Mouse (Mus musculus): ENCODE measurements around the gene Phospho1. TPM values are rescaled to one million over a fixed set of nuclear protein-coding genes. Genes with fewer than 3 reads are reported as not detected.
A peak's percentile ranks its signal among the peaks of the same experiment; 100 is the strongest.
"Not testable (repeated sequence)": the region's sequence is repeated elsewhere in the genome, so short reads cannot be mapped to it uniquely, and the experiment has no call there.

The Phospho1 gene
- polyA plus RNA-seq, 1 experiment from 2014 or later, result not detected

DNA sequence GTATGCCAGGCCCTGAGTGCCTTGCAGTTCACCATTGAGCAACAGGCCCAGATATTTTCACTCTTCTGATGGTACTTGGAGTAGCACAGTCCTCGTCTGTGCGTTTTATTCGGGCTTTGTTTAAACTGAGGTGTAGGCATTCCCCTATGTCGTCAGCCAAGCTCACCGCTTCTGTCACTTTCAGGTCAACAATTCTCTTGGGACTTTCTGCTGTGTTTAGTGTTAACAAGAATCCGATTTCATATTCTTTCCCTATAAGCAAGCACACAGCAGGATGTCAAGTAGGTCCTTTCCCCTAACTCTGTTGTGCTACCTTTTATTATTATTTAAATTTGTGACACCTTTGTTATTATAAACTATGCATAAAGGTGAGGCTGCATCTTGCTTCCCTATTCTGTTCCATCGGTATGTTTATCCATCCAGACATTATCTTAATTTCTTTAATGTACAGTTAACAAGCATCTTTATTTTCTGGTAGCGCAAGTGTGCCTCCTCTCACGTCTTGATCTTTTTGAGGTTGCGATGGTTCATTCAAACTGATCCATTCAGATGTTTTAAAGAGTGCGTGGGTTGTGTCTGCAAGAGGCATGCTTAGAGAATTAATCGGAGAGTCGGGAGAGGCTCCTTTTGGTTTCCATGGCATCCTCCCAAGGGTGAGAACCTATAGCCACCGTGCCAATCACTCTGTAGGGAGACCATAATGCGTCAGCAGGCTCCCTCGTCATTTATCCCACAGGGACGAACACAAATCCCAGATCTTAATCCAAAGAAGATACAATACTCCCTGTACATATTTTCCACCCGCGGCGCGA is 33.6 kb downstream of the Phospho1 start:
- no peak for ATAC-seq (ENCODE audit: low FRiP score, low read depth)
- no peak overlapping the region for H3K27ac ChIP-seq
- 19% methylated on average over 21 of the region's 21 CpGs for WGBS
- H3K4me1 ChIP-seq, result peaks cover 18% of the 10 kb centered on the region
- no peaks in the 10 kb centered on the region for H3K27me3 ChIP-seq (replicated peaks)
- peak overlapping the region; percentile 65 for H3K4me3 ChIP-seq
- no peaks in the 10 kb centered on the region for H3K9me3 ChIP-seq
- H3K4me2 ChIP-seq (replicated peaks), result peak overlapping the region; percentile 73
- H3K9ac ChIP-seq, result peak overlapping the region; percentile 59
- no peaks in the 10 kb centered on the region for H3K36me3 ChIP-seq

GRCm38 (mm10) chr11:95858528-95859467 is 34.5 kb downstream of the Phospho1 start:
- Histone ChIP-seq H3K9me3 (no peaks in the 10 kb centered on the region), H3K36me3 (no peaks in the 10 kb centered on the region), H3K4me3 (peak overlapping the region; percentile 65), H3K4me1 (peaks cover 18% of the 10 kb centered on the region), H3K4me2 (replicated peaks) (peak overlapping the region; percentile 73), H3K27me3 (replicated peaks) (no peaks in the 10 kb centered on the region), H3K9ac (peak overlapping the region; percentile 59), H3K27ac (peak overlapping the region; percentile 72)
- WGBS, result under 1% methylated on average over 58 of the region's 58 CpGs
- ATAC-seq (ENCODE audit: low FRiP score, low read depth), result peak; percentile 98

DNA sequence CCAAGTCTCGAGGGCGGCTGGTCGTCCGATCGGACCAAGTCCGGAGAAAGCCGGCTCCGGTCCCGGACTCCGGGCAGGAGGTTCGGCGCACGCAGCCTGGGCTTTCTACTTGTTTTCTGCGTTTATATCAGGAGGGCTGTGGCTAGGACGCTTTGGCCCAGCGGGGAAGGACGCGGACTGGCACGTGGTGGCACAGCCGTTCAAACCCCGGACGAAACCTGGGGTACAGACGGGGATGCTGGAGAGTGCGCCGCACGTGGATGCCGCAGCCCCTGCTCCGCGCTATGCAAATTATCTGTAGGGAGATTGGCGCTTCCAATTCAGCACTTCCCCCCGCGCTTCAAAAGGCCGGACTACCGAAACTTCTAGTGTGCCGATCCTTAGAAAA is 35.2 kb downstream of the Phospho1 start:
- Histone ChIP-seq H3K4me3 (peak overlapping the region; percentile 65), H3K36me3 (no peaks in the 10 kb centered on the region), H3K4me1 (peaks cover 18% of the 10 kb centered on the region), H3K4me2 (replicated peaks) (peak overlapping the region; percentile 73), H3K27me3 (replicated peaks) (no peaks in the 10 kb centered on the region), H3K9me3 (no peaks in the 10 kb centered on the region), H3K9ac (peak overlapping the region; percentile 38), H3K27ac (no peak overlapping the region; the same call in 1 of the 2 replicates)
- WGBS, result under 1% methylated on average over 35 of the region's 35 CpGs
- ATAC-seq (ENCODE audit: low FRiP score, low read depth), result peak; percentile 71

- Histone ChIP-seq H3K4me1 (peaks cover 18% of the 10 kb centered on the region), H3K36me3 (no peaks in the 10 kb centered on the region), H3K4me2 (replicated peaks) (peak overlapping the region; percentile 73), H3K4me3 (peak overlapping the region; percentile 65), H3K9me3 (no peaks in the 10 kb centered on the region), H3K27ac (no peak overlapping the region), H3K27me3 (replicated peaks) (no peaks in the 10 kb centered on the region), H3K9ac (no peak overlapping the region)
- ATAC-seq (ENCODE audit: low FRiP score, low read depth), result no peak
- 36% methylated on average over 3 of the region's 3 CpGs for whole genome bisulfite sequencing
Measured at GRCm38 (mm10) chr11:95860071-95860490, 35.8 kb downstream of the Phospho1 start.

- Histone ChIP-seq H3K4me2 (replicated peaks) (no peak overlapping the region), H3K36me3 (no peaks in the 10 kb centered on the region), H3K4me3 (no peak overlapping the region), H3K9ac (no peak overlapping the region), H3K9me3 (no peaks in the 10 kb centered on the region), H3K4me1 (peaks cover 18% of the 10 kb centered on the region), H3K27me3 (replicated peaks) (no peaks in the 10 kb centered on the region), H3K27ac (no peak overlapping the region)
- 96% methylated on average over 8 of the region's 8 CpGs for WGBS
- ATAC-seq (ENCODE audit: low FRiP score, low read depth), result no peak
Measured at GRCm38 (mm10) chr11:95861397-95861796, 37.1 kb downstream of the Phospho1 start.

- Histone ChIP-seq H3K4me1 (no peaks in the 10 kb centered on the region), H3K4me2 (replicated peaks) (no peak overlapping the region), H3K27ac (no peak overlapping the region), H3K36me3 (no peaks in the 10 kb centered on the region), H3K9ac (no peak overlapping the region), H3K27me3 (replicated peaks) (no peaks in the 10 kb centered on the region), H3K4me3 (no peak overlapping the region), H3K9me3 (no peaks in the 10 kb centered on the region)
- WGBS, result 77% methylated on average over 4 of the region's 4 CpGs
- ATAC-seq (ENCODE audit: low FRiP score, low read depth), result no peak
Measured at GRCm38 (mm10) chr11:95869442-95869841, 45.1 kb downstream of the Phospho1 start.

DNA sequence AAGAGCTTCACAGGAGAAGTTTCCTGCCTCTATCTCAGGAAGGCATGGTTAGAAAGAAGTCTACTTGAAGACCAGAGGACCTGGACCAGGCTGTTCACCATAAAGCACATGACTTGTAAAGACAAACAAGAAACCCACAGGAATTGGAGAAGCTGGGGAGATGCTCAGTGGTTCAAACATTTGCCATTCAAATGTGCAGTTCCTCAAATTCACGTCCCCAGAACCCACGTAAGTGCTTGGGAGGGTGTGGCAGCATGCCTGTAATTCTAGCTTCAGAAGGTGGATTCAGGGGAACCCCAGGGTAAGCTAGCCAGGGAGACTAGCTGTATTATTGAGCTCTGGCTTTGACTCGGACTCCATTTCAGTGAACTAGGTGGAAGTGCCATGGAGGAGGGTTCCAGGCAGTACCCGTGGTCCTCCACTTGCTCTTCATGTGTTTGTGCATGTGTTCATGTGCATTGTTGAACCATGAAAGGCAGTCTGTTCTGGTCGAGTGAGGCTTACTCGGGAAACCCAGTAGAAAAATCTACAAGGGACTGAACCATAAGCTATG is 45.7 kb downstream of the Phospho1 start:
- Histone ChIP-seq H3K9ac (no peak overlapping the region), H3K9me3 (no peaks in the 10 kb centered on the region), H3K27ac (no peak overlapping the region), H3K27me3 (replicated peaks) (no peaks in the 10 kb centered on the region), H3K4me3 (no peak overlapping the region), H3K4me1 (no peaks in the 10 kb centered on the region), H3K36me3 (no peaks in the 10 kb centered on the region), H3K4me2 (replicated peaks) (no peak overlapping the region)
- ATAC-seq (ENCODE audit: low FRiP score, low read depth), result no peak
- WGBS, result 77% methylated on average over 6 of the region's 6 CpGs

- 28% methylated on average over 9 of the region's 9 CpGs for WGBS
Measured at GRCm38 (mm10) chr11:95875804-95876203, 51.5 kb downstream of the Phospho1 start.

DNA sequence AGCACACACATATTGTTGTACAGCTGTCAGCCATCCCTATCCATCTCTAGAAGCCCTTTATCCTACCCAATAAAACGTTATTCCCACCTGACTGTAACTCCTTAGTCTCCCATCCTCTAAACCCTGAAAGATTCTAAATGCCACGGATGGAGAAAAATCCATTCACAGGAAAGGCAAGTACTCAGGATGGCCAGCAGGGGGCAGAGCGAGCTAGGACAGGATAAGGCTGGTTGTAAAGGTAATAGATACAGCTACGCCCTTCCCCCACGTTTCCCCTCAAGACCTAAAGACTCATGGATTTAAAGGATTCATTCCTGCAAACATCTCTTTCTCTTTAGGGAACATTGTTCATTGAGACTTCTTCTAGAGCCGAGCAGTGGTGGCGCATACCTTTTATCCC is 52.0 kb downstream of the Phospho1 start:
- H3K27ac ChIP-seq, result no peak overlapping the region
- no peak overlapping the region for H3K9ac ChIP-seq
- no peak for ATAC-seq (ENCODE audit: low FRiP score, low read depth)
- H3K9me3 ChIP-seq, result no peaks in the 10 kb centered on the region
- WGBS, result 26% methylated on average over 7 of the region's 7 CpGs
- H3K4me3 ChIP-seq, result no peak overlapping the region
- no peaks in the 10 kb centered on the region for H3K36me3 ChIP-seq
- H3K4me1 ChIP-seq, result no peaks in the 10 kb centered on the region
- H3K27me3 ChIP-seq (replicated peaks), result no peaks in the 10 kb centered on the region
- H3K4me2 ChIP-seq (replicated peaks), result peak overlapping the region; percentile 32; the same call in 1 of the 2 replicates

More at GRCm38 (mm10) chr11:95875804-95876203, 51.5 kb downstream of the Phospho1 start:
- no peaks in the 10 kb centered on the region for H3K9me3 ChIP-seq
- H3K4me1 ChIP-seq, result no peaks in the 10 kb centered on the region
- peak overlapping the region; percentile 32 for H3K4me2 ChIP-seq (replicated peaks)
- no peak overlapping the region for H3K9ac ChIP-seq
- no peaks in the 10 kb centered on the region for H3K36me3 ChIP-seq
- H3K4me3 ChIP-seq, result no peak overlapping the region
- no peak overlapping the region for H3K27ac ChIP-seq
- ATAC-seq (ENCODE audit: low FRiP score, low read depth), result no peak
- H3K27me3 ChIP-seq (replicated peaks), result no peaks in the 10 kb centered on the region

DNA sequence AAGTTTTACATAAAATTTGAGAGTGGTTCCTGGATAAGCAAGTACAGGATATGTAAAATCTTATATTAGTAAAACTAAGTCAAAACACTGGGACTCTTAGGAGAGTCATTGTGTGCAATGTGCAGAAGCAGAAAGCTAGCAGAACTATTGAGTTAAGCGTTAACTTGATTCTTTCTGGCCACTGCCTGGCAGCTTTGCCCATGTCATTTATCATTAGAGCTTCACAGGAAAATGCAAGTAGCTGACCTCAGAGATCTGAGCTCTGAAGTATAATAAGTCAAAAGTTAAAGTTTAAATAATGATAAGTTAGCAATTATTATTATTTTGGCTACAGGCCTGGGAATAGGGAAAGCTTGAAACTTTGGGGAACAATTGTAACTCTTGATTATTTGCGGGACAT is 55.6 kb downstream of the Phospho1 start:
- not testable (repeated sequence) for ATAC-seq (ENCODE audit: low FRiP score, low read depth); H3K36me3 ChIP-seq; H3K27me3 ChIP-seq (replicated peaks); H3K27ac ChIP-seq; H3K4me1 ChIP-seq; H3K9ac ChIP-seq; H3K4me3 ChIP-seq; H3K9me3 ChIP-seq; H3K4me2 ChIP-seq (replicated peaks)
- 78% methylated on average over 2 of the region's 2 CpGs for WGBS

All from neural tube, embryonic 12.5 days (tissue).